Mouse (Mus musculus): Measurements from ENCODE around the gene Tmem185b.

- TF ChIP-seq CTCF (IDR thresholded peaks at IDR 0.05; ENCODE audit: borderline replicate concordance, extremely low read depth, insufficient read depth, insufficient read length) (no peak), POLR2A (IDR thresholded peaks at IDR 0.05; ENCODE audit: borderline replicate concordance, extremely low read depth, insufficient read depth, insufficient read length, poor library complexity, severe bottlenecking) (no peak)
Measured at GRCm38 (mm10) chr1:119522726-119523125, 3.2 kb upstream of the Tmem185b start.

All from brain, embryonic 14.5 days (tissue).